Mouse (Mus musculus) liver, adult 2 months (tissue): ENCODE results near the gene Kirrel2. TPM values are rescaled to one million over a fixed set of nuclear protein-coding genes. Genes with fewer than 3 reads are reported as not detected.
"Not testable (repeated sequence)": the region's sequence is repeated elsewhere in the genome, so short reads cannot be mapped to it uniquely, and the experiment has no call there.

Experiments used
- DNase-seq: peaks from one replicate; pipeline ENCODE4 v3.0.0-alpha.2; 2011; ENCODE audit warnings: low read depth, low spot score; ENCODE audit errors: extremely low read depth
- H3K27ac ChIP-seq: fragments of 200-500 bp; replicated peaks from 2 replicates; pipeline ENCODE4 v1.5.1; 2012; ENCODE audit warnings: low read depth, mild to moderate bottlenecking, control low read depth, inconsistent platforms, low read length; ENCODE audit not compliant: insufficient read depth
- H3K27me3 ChIP-seq: fragments of 200-500 bp; 2 replicates; pipeline ENCODE4 v1.6.1; 2012; ENCODE audit warnings: mild to moderate bottlenecking, moderate library complexity, low read length, inconsistent platforms; ENCODE audit not compliant: control insufficient read depth, insufficient read depth
- H3K36me3 ChIP-seq: fragments of 200-500 bp; 2 replicates; pipeline ENCODE4 v1.6.1; 2012; ENCODE audit warnings: low read length, inconsistent platforms; ENCODE audit not compliant: control insufficient read depth, insufficient read depth
- H3K4me1 ChIP-seq: fragments of 200-500 bp; 2 replicates; pipeline ENCODE4 v1.6.1; 2011; ENCODE audit warnings: low read length; ENCODE audit not compliant: control insufficient read depth, insufficient read depth
- H3K4me3 ChIP-seq: fragments of 200-500 bp; 2 replicates; pipeline ENCODE4 v1.5.1; 2011; ENCODE audit warnings: low read depth, mild to moderate bottlenecking, control low read depth, low read length, moderate library complexity; ENCODE audit not compliant: insufficient read depth
- H3K79me2 ChIP-seq: fragments of 200-500 bp; 2 replicates; pipeline ENCODE4 v1.6.1; 2012; ENCODE audit warnings: inconsistent platforms, mild to moderate bottlenecking, low read length, moderate library complexity; ENCODE audit not compliant: control insufficient read depth, insufficient read depth
- H3K9ac ChIP-seq: fragments of 200-500 bp; 2 replicates; pipeline ENCODE4 v1.6.1; 2012; ENCODE audit warnings: low read depth, mild to moderate bottlenecking, control low read depth, inconsistent platforms, low read length
- CTCF ChIP-seq: fragments of 200-500 bp; IDR thresholded peaks from 2 replicates; pipeline ENCODE4 v1.5.1; 2011; ENCODE audit warnings: low read depth, low read length, control low read depth
- POLR2A ChIP-seq: fragments of 200-500 bp; IDR thresholded peaks from 2 replicates; pipeline ENCODE4 v1.6.1; 2011; ENCODE audit warnings: low read length, control low read depth; ENCODE audit not compliant: insufficient read depth; ENCODE audit errors: extremely low read depth
- WGBS: fragments of 180-500 bp; shearing (Covaris S2); methylation state at CpG from one replicate; pipeline ENCODE4 v1.1.7; 2018; 5-methylcytosine and 5-hydroxymethylcytosine counted together
- polyA plus RNA-seq: library from polyadenylated mRNA; depleted of rRNA; stranded (reverse); fragments of >200 nt; gene quantifications from 2 replicates; pipeline ENCODE4 v1.2.3, GENCODE M21; 2012; rRNA removed
- total RNA-seq: library from RNA; depleted of rRNA; stranded (reverse); fragments of >200 nt; gene quantifications from 2 replicates; pipeline ENCODE4 v1.2.3, GENCODE M21; 2014; rRNA removed

Kirrel2 gene
- not detected in 2 replicates for total RNA-seq
- not detected in 2 replicates for polyA plus RNA-seq

GRCm38 (mm10) chr7:30457629-30458330 is at the start of gene Kirrel2, which contains the start of gene Nphs1:
Gene Kirrel2 (minus strand): TSS chr7:30457690.
Gene Nphs1 (plus strand): TSS chr7:30458315.
- peaks cover 4% of the 10 kb centered on the region; the same call in 1 of the 2 replicates for H3K4me1 ChIP-seq
- H3K79me2 ChIP-seq: no peaks in the 10 kb centered on the region
- TF ChIP-seq CTCF (no peak), POLR2A (no peak)
- WGBS: 16% methylated on average over 16 of the region's 16 CpGs
- H3K27ac ChIP-seq: no peak within 1 kb of the TSS
- no peak for DNase-seq
- H3K27me3 ChIP-seq: peaks cover 14% of the 10 kb centered on the region
- H3K4me3 ChIP-seq: no peak within 1 kb of the TSS
- no peaks in the 10 kb centered on the region for H3K36me3 ChIP-seq
- H3K9ac ChIP-seq: no peak within 1 kb of the TSS

- 70% methylated on average over 5 of the region's 5 CpGs for WGBS
- not testable (repeated sequence) for H3K79me2 ChIP-seq, DNase-seq, H3K27me3 ChIP-seq, H3K27ac ChIP-seq, H3K9ac ChIP-seq, H3K36me3 ChIP-seq, H3K4me3 ChIP-seq, H3K4me1 ChIP-seq
Measured at GRCm38 (mm10) chr7:30501159-30501558, 43.7 kb upstream of the Kirrel2 start.

- 17% methylated on average over 5 of the region's 5 CpGs for WGBS
- not testable (repeated sequence) for H3K27me3 ChIP-seq, H3K4me1 ChIP-seq, H3K36me3 ChIP-seq, H3K79me2 ChIP-seq
- 0 out of 2 replicates have a peak overlapping the region, but pooled peaks have one; percentile 38 for H3K27ac ChIP-seq
- peak; percentile 87 for DNase-seq
- H3K9ac ChIP-seq: peak overlapping the region; percentile 35; the same call in 1 of the 2 replicates
- peak overlapping the region; percentile 1; the same call in 1 of the 2 replicates for H3K4me3 ChIP-seq
Measured at GRCm38 (mm10) chr7:30495506-30496042, 38.1 kb upstream of the Kirrel2 start.

GRCm38 (mm10) chr7:30493401-30493931 is 36.0 kb upstream of the Kirrel2 start, which contains the start of gene Prodh2:
Gene Prodh2 (plus strand): TSS chr7:30493622.
- WGBS: 16% methylated on average over 11 of the region's 11 CpGs

GRCm38 (mm10) chr7:30492765-30493164 is 35.3 kb upstream of the Kirrel2 start:
- H3K79me2 ChIP-seq: no peaks in the 10 kb centered on the region; the same call in 1 of the 2 replicates
- DNase-seq: peak; percentile 94
- peak; percentile 82 for TF ChIP-seq CTCF
- no peak for TF ChIP-seq POLR2A
- 5% methylated on average over 4 of the region's 4 CpGs for WGBS
- no peaks in the 10 kb centered on the region for H3K36me3 ChIP-seq
- peak overlapping the region; percentile 98 for H3K27ac ChIP-seq
- H3K27me3 ChIP-seq: no peaks in the 10 kb centered on the region
- no peak overlapping the region for H3K4me3 ChIP-seq
- H3K4me1 ChIP-seq: no peaks in the 10 kb centered on the region
- peak overlapping the region; percentile 52 for H3K9ac ChIP-seq

More at GRCm38 (mm10) chr7:30493401-30493931, 36.0 kb upstream of the Kirrel2 start, which contains the start of gene Prodh2:
- peak within 1 kb of the TSS; percentile 90 for H3K9ac ChIP-seq
- H3K27ac ChIP-seq: peak within 1 kb of the TSS; percentile 98
- H3K27me3 ChIP-seq: no peaks in the 10 kb centered on the region
- peak within 1 kb of the TSS; percentile 86 for H3K4me3 ChIP-seq
- no peaks in the 10 kb centered on the region for H3K36me3 ChIP-seq
- no peaks in the 10 kb centered on the region for H3K4me1 ChIP-seq
- no peaks in the 10 kb centered on the region; the same call in 1 of the 2 replicates for H3K79me2 ChIP-seq
- peak; percentile 78; the same call in 1 of the 2 replicates for TF ChIP-seq POLR2A
- peak; percentile 34 for TF ChIP-seq CTCF
- DNase-seq: peak; percentile 95

- H3K4me3 ChIP-seq: no peak overlapping the region
- no peaks in the 10 kb centered on the region for H3K36me3 ChIP-seq
- TF ChIP-seq POLR2A (no peak), CTCF (no peak)
- no peaks in the 10 kb centered on the region; the same call in 1 of the 2 replicates for H3K79me2 ChIP-seq
- H3K4me1 ChIP-seq: no peaks in the 10 kb centered on the region
- DNase-seq: no peak
- no peak overlapping the region for H3K9ac ChIP-seq
- H3K27ac ChIP-seq: no peak overlapping the region
- no peaks in the 10 kb centered on the region for H3K27me3 ChIP-seq
- 36% methylated on average over 6 of the region's 6 CpGs for WGBS
Measured at GRCm38 (mm10) chr7:30490957-30491307, 33.4 kb upstream of the Kirrel2 start.
